28 mouse cellular contexts compared by ENCODE assay signal in genomic region chr17:23595139-23595538, GRCm38 (mm10). TPM values are rescaled to one million over a fixed set of nuclear protein-coding genes. Genes with fewer than 3 reads are reported as not detected.
"Had no signal": no experiment of that assay in that cellular context is flagged by ENCODE, and none has a peak within 500 bp of the region (broad histone marks: within the 10 kb centered on the region; RNA-seq: fewer than 3 reads in every experiment).

No protein-coding gene starts in this region.

RNA-seq across cellular contexts. Expression of gene Zfp13, which starts 4.1 kb away (rescaled TPM):
- total RNA-seq: hematopoietic stem cell, adult 5-6 weeks had no signal

RNA-seq across cellular contexts. Expression of gene Zscan10, which starts 5.5 kb away (rescaled TPM):
- total RNA-seq: heart, postnatal 10 days; heart, postnatal 14 days; heart, postnatal 25 days; heart, postnatal 36 days; heart, postnatal 4 days; hematopoietic stem cell, adult 5-6 weeks; layer of hippocampus, adult 18-20 months; layer of hippocampus, adult 2 months; layer of hippocampus, adult 8-10 months; layer of hippocampus, postnatal 10 days; layer of hippocampus, postnatal 25 days; layer of hippocampus, postnatal 36 days; left cerebral cortex, adult 18-20 months; left cerebral cortex, adult 2 months; left cerebral cortex, adult 8-10 months had no signal
- polyA plus RNA-seq: heart, embryonic 12.5 days; heart, embryonic 13.5 days; heart, embryonic 14.5 days; heart, embryonic 15.5 days; heart, embryonic 16.5 days; heart, postnatal 0 days; intestine, embryonic 16.5 days; intestine, postnatal 0 days; kidney, adult 2 months; kidney, embryonic 15.5 days; kidney, embryonic 16.5 days; kidney, postnatal 0 days; large intestine, adult 2 months had no signal
